23 mouse cellular contexts compared by ENCODE assay signal in genomic region chr6:5357873-5358272, GRCm38 (mm10). TPM values are rescaled to one million over a fixed set of nuclear protein-coding genes. Genes with fewer than 3 reads are reported as not detected.
DNase-seq lines count a peak whose midpoint lies in the region; ATAC-seq and TF ChIP-seq lines count a peak whose summit lies in the region.
"Had no signal": no experiment of that assay in that cellular context is flagged by ENCODE, and none has a peak within 500 bp of the region (broad histone marks: within the 10 kb centered on the region; RNA-seq: fewer than 3 reads in every experiment).

No protein-coding gene starts in this region.

- H3K27ac ChIP-seq in intestine, postnatal 0 days (ENCODE audit: low read depth, low read length), result no peak overlapping the region
- H3K27ac ChIP-seq: embryonic facial prominence, embryonic 10.5 days; embryonic facial prominence, embryonic 12.5 days; forebrain, embryonic 13.5 days; forebrain, embryonic 15.5 days had no signal

- H3K9ac ChIP-seq in intestine, postnatal 0 days (ENCODE audit: low read depth, low read length), result no peak overlapping the region
- H3K9ac ChIP-seq: embryonic facial prominence, embryonic 12.5 days; forebrain, embryonic 13.5 days; forebrain, embryonic 15.5 days had no signal

- peak; percentile 78 for ATAC-seq in intestine, postnatal 0 days
- ATAC-seq: activated CD4-positive, CD25-positive, alpha-beta regulatory T cell, adult 4 months; CD4-positive, CD25-positive, alpha-beta regulatory T cell, adult 4 months; forebrain, embryonic 13.5 days; forebrain, embryonic 15.5 days; Patski had no signal

- H3K36me3 ChIP-seq in intestine, postnatal 0 days (ENCODE audit: control insufficient read depth, insufficient read depth), result no peaks in the 10 kb centered on the region
- H3K36me3 ChIP-seq: embryonic facial prominence, embryonic 10.5 days; embryonic facial prominence, embryonic 12.5 days; forebrain, embryonic 15.5 days; G1E had no signal

- no peaks in the 10 kb centered on the region for H3K4me1 ChIP-seq in intestine, postnatal 0 days (replicated peaks; ENCODE audit: control insufficient read depth, insufficient read depth, low read length)
- H3K4me1 ChIP-seq: embryonic facial prominence, embryonic 12.5 days; forebrain, embryonic 13.5 days; forebrain, embryonic 15.5 days had no signal

- no peak for TF ChIP-seq CTCF in intestine, postnatal 0 days (IDR thresholded peaks at IDR 0.05; ENCODE audit: low read depth)

- H3K4me2 ChIP-seq in intestine, postnatal 0 days (replicated peaks; ENCODE audit: low read depth), result no peak overlapping the region
- H3K4me2 ChIP-seq: embryonic facial prominence, embryonic 12.5 days; forebrain, embryonic 13.5 days; forebrain, embryonic 15.5 days had no signal

- no peak overlapping the region for H3K4me3 ChIP-seq in intestine, postnatal 0 days (ENCODE audit: low read depth, low read length)
- H3K4me3 ChIP-seq: embryonic facial prominence, embryonic 10.5 days; embryonic facial prominence, embryonic 12.5 days; forebrain, embryonic 13.5 days; forebrain, embryonic 15.5 days had no signal

- no peaks in the 10 kb centered on the region for H3K9me3 ChIP-seq in intestine, postnatal 0 days (ENCODE audit: control insufficient read depth)
- H3K9me3 ChIP-seq: embryonic facial prominence, embryonic 10.5 days; embryonic facial prominence, embryonic 12.5 days; forebrain, embryonic 13.5 days; forebrain, embryonic 15.5 days; G1E had no signal

- H3K27me3 ChIP-seq in intestine, postnatal 0 days (replicated peaks; ENCODE audit: control insufficient read depth, insufficient read depth, low read length), result no peaks in the 10 kb centered on the region
- H3K27me3 ChIP-seq: CH12.LX; embryonic facial prominence, embryonic 12.5 days; forebrain, embryonic 13.5 days; forebrain, embryonic 15.5 days had no signal

- DNase-seq in heart, adult 11 months, result peak; percentile 63
- DNase-seq in heart, postnatal 4 days, result no peak
- no peak for DNase-seq in kidney, postnatal 4 days
- DNase-seq in gastrocnemius, adult 18-20 months (ENCODE audit: low spot score), result no peak
- DNase-seq: adrenal gland, adult 8-10 months; adrenal gland, postnatal 14 days; adrenal gland, postnatal 36 days; B cell, adult 2 months; cerebellum, adult 11-12 months; cerebellum, adult 2 months; cerebellum, adult 9-10 months; cerebellum, postnatal 10 days; cerebellum, postnatal 25 days had no signal

RNA-seq across cellular contexts. Expression of gene Asb4, which starts 25.3 kb away (rescaled TPM):
- total RNA-seq in heart, postnatal 4 days (2021), result 10 to 100 TPM; 10.6 to 15.5 TPM
- 1.3 and 1.8 TPM in 2 replicates for polyA plus RNA-seq in intestine, postnatal 0 days (2015; fragmentation: Nextera tagmentation; extraction: Ambion mirVana)
- total RNA-seq in gastrocnemius, adult 18-20 months (2021), result 10 to 100 TPM; 13.7 to 15.2 TPM
- total RNA-seq: G1E had no signal
- polyA plus RNA-seq: activated CD4-positive, CD25-positive, alpha-beta regulatory T cell, adult 4 months; Patski had no signal

RNA-seq across cellular contexts. Expression of gene Pon2, which starts 59.6 kb away (rescaled TPM):
- total RNA-seq in heart, postnatal 4 days (2021), result 10 to 100 TPM; 22.8 to 24.7 TPM
- 179 and 207 TPM in 2 replicates for polyA plus RNA-seq in intestine, postnatal 0 days (2015; fragmentation: Nextera tagmentation; extraction: Ambion mirVana)
- total RNA-seq in gastrocnemius, adult 18-20 months (2021), result 10 to 100 TPM; 18.2 to 19.2 TPM
